Mouse (Mus musculus) ES-E14 (cell line): ENCODE measurements at regions not wholly inside any gene's neighbourhood (a gene's known extent, or its start where the extent isn't known, plus 50 kb on each side); places are given as distances from the start of the nearest gene placed in this dataset.

ENCODE experiments used
- DNase-seq: peaks from one replicate; pipeline ENCODE4 v3.0.0-alpha.2; 2013; ENCODE audit warnings: low read depth, low spot score
- H3K27ac ChIP-seq: 2 replicates; pipeline ENCODE4 v1.5.1; 2012; ENCODE audit warnings: low read depth, mild to moderate bottlenecking, low read length, moderate library complexity, mixed read lengths; ENCODE audit not compliant: poor library complexity, insufficient read depth, severe bottlenecking
- H3K36me3 ChIP-seq: 2 replicates; pipeline ENCODE4 v1.6.1; 2012; ENCODE audit warnings: mild to moderate bottlenecking, low read length, moderate library complexity, mixed read lengths; ENCODE audit not compliant: control insufficient read depth, poor library complexity, insufficient read depth, severe bottlenecking
- H3K4me1 ChIP-seq, 2 experiments: fragments of 150-350 bp in 1 of 2; sonication (generic) in 1 of 2; 2 replicates each; pipeline ENCODE4 v1.6.1; 2012; ENCODE audit warnings: low read length in 2 of 2, mild to moderate bottlenecking in 1 of 2, mixed read lengths in 1 of 2; ENCODE audit not compliant: control insufficient read depth in 2 of 2, insufficient read depth in 2 of 2, poor library complexity in 1 of 2
- H3K4me3 ChIP-seq, 2 experiments: fragments of 150-350 bp in 1 of 2; sonication (generic) in 1 of 2; 2 replicates each; pipeline ENCODE4 v1.5.1; 2012; ENCODE audit warnings: low read length in 2 of 2, low read depth in 1 of 2, mild to moderate bottlenecking in 1 of 2, mixed read lengths in 1 of 2; ENCODE audit not compliant: insufficient read depth in 1 of 2, poor library complexity in 1 of 2, severe bottlenecking in 1 of 2
- H3K9ac ChIP-seq: 2 replicates; pipeline ENCODE4 v1.6.1; 2012; ENCODE audit warnings: low read depth, mild to moderate bottlenecking, low read length, mixed read lengths; ENCODE audit not compliant: poor library complexity, insufficient read depth, severe bottlenecking
- H3K9me3 ChIP-seq: fragments of 150-350 bp; sonication (generic); 2 replicates; pipeline ENCODE4 v1.6.1; 2012; ENCODE audit warnings: low read depth, mild to moderate bottlenecking, low read length; ENCODE audit not compliant: control insufficient read depth, insufficient read depth
- CHD2 ChIP-seq: IDR thresholded peaks from 2 replicates; pipeline ENCODE4 v1.6.1; 2014; ENCODE audit warnings: mild to moderate bottlenecking, low read depth, low read length, inconsistent platforms
- HCFC1 ChIP-seq: IDR thresholded peaks from 2 replicates; pipeline ENCODE4 v1.6.1; 2012; ENCODE audit warnings: low read length, inconsistent platforms, borderline replicate concordance; ENCODE audit not compliant: insufficient read depth
- MAFK ChIP-seq: IDR thresholded peaks from 2 replicates; pipeline ENCODE4 v1.6.1; 2014; ENCODE audit warnings: mild to moderate bottlenecking, low read depth, low read length, inconsistent platforms; ENCODE audit not compliant: insufficient read depth
- ZC3H11A ChIP-seq: IDR thresholded peaks from 2 replicates; pipeline ENCODE4 v1.6.1; 2012; ENCODE audit warnings: low read depth, mild to moderate bottlenecking, inconsistent platforms, low read length, borderline replicate concordance
- ZNF384 ChIP-seq: IDR thresholded peaks from 2 replicates; pipeline ENCODE4 v1.6.1; 2012; ENCODE audit warnings: low read depth, low read length, inconsistent platforms
- in situ Hi-C, 2 experiments: fragments of 600-800 bp; cut with MboI; formaldehyde crosslinking; loops; one replicate each; pipeline ENCODE4 v1.15.1; 2025; ENCODE audit warnings: low sequenced_read_pairs in 2 of 2, inconsistent platforms in 1 of 2; ENCODE audit not compliant: unreplicated experiment in 2 of 2

DNA sequence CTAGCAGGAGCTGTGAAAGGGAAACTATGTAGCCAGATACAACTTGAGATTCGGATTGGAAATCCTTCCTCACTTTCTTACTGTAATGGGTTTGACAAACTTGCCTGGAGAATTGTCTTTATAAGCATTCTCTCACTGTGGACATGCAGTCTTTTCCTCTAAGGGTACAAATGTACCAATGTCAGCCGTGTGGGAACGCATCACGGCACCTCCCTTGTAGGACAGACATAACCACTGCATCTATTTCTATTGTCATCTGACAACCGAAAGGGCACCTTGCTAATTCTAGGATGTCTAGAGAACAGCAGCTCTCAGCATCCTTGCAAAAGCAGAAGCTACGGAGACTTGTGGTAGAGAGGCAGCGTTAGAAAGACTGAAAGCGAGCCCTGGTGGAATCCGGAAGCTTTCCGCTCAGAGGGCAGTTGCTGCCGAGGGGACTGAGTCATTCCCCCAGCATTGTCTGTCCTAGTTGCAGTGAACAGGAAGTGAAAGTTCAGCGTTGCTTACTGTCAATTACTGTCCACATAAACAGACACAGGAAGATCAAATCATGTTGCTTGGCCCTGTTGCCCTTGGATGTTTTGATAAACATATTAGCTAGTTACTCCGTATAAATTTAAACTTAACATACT, 83.5 kb upstream of the Hgf start:
- Histone ChIP-seq H3K9me3 (no peaks in the 10 kb centered on the region), H3K9ac (no peak overlapping the region), H3K27ac (no peak overlapping the region), H3K4me1 (no peaks in the 10 kb centered on the region), H3K36me3 (no peaks in the 10 kb centered on the region), H3K4me3 (no peak overlapping the region)
- no peak for DNase-seq
- in situ Hi-C loops, result no loop called here
- TF ChIP-seq HCFC1 (no peak), MAFK (no peak), ZNF384 (no peak), ZC3H11A (no peak), CHD2 (no peak)

DNA sequence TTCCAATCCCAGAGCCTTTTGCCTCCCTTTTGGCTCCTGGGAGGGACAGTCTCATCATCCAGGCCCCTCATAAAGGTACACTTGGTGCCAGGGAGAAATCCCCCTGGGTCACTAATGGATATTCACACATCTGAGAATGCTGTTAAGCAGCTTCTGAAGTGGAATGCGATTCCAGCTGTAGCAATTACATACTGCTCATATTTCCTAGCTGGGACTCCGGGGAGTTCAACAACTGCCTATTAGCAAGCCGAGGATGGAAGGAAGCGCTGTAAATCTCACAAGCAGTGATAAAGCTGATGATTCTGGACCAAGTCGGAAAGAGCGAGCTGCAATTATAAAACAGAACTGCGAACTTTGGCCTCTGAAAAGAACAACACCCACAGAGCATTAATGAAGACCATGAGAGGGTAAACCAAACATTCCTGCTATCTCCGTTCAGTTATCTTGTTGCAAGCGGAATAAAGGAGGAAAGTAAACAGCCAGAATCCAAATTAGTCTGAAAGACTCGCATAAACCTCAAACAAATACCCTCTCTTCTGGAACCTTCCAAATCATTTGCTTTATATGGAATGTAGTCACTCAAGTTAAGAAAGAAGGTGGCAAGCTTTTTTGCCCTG, 82.8 kb upstream of the Hgf start:
- Histone ChIP-seq H3K27ac (no peak overlapping the region), H3K9ac (no peak overlapping the region), H3K9me3 (no peaks in the 10 kb centered on the region), H3K4me1 (no peaks in the 10 kb centered on the region), H3K4me3 (no peak overlapping the region), H3K36me3 (no peaks in the 10 kb centered on the region)
- no peak for DNase-seq
- TF ChIP-seq ZC3H11A (no peak), MAFK (no peak), HCFC1 (no peak), ZNF384 (no peak), CHD2 (no peak)
- in situ Hi-C loops, result no loop called here

DNA sequence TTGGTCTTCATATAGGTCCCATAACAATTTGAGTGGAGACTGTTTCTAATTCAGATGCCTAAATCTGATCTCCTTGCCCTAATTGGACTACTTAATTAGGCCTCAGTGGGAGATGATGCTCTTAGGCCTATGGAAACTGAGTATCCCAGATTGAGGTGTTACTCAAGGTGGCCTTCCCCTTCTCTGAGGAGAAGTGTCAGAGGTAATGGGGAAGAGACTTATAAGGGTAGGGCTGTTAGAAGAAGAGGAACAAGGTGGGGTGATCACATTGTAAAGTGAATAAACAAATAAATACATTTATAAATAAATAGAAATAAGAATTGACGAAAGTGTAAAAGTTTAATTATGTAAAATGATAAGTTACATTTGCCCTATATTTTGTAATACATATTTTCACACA, 65.3 kb upstream of the Hgf start:
- in situ Hi-C loops, result no loop called here
- DNase-seq, result no peak
- H3K4me1 ChIP-seq, result no peaks in the 10 kb centered on the region

DNA sequence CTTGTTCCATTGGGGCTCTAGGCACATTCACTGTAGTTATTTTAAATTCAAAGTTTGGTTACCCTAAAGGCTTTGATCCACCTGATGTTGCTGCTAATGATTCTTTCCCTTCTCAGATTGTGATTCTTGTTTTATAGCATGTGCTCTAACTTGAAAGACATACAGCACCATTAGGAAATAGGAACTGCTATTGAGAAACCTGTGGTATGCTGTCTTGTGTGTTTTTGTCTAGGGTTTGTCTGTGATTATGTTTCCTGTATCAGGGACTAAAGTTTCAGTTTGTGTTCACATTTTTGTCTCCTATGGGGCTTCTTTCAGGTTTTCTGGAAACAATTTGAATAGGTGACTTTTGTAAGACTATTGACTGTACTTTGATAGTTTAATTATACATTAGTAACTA, 63.5 kb upstream of the Hgf start:
- no peak overlapping the region for H3K27ac ChIP-seq
- no peaks in the 10 kb centered on the region for H3K4me1 ChIP-seq
- in situ Hi-C loops, result no loop called here
- no peak for DNase-seq
- no peaks in the 10 kb centered on the region for H3K9me3 ChIP-seq
- no peak for TF ChIP-seq HCFC1
- TF ChIP-seq MAFK, result no peak
- TF ChIP-seq CHD2, result no peak
- TF ChIP-seq ZC3H11A, result no peak
- TF ChIP-seq ZNF384, result no peak
- H3K9ac ChIP-seq, result no peak overlapping the region
- no peaks in the 10 kb centered on the region for H3K36me3 ChIP-seq
- no peak overlapping the region for H3K4me3 ChIP-seq

More for the DNA sequence above, 65.3 kb upstream of the Hgf start:
- H3K27ac ChIP-seq, result no peak overlapping the region
- no peak for TF ChIP-seq ZC3H11A
- TF ChIP-seq CHD2, result no peak
- TF ChIP-seq MAFK, result no peak
- TF ChIP-seq HCFC1, result no peak
- no peak for TF ChIP-seq ZNF384
- H3K9ac ChIP-seq, result no peak overlapping the region
- H3K9me3 ChIP-seq, result no peaks in the 10 kb centered on the region
- no peak overlapping the region for H3K4me3 ChIP-seq
- H3K36me3 ChIP-seq, result no peaks in the 10 kb centered on the region
